Mouse (Mus musculus) spleen, adult 2 months (tissue): ENCODE measurements at regions not wholly inside any gene's neighbourhood (a gene's known extent, or its start where the extent isn't known, plus 50 kb on each side); places are given as distances from the start of the nearest gene placed in this dataset.

ENCODE experiments used
- DNase-seq, 2 experiments: peaks; one replicate each; pipeline versions ENCODE4 v3.0.0 to v3.0.0-alpha.2; 2012 to 2021; ENCODE audit warnings: low spot score in 2 of 2, low read depth in 1 of 2
- H3K27ac ChIP-seq: fragments of 200-500 bp; 2 replicates; pipeline ENCODE4 v1.5.1; 2012; ENCODE audit warnings: low read length, inconsistent platforms; ENCODE audit not compliant: insufficient read depth
- H3K27me3 ChIP-seq: fragments of 200-500 bp; 2 replicates; pipeline ENCODE4 v1.6.1; 2012; ENCODE audit warnings: mild to moderate bottlenecking, moderate library complexity, low read length, inconsistent platforms; ENCODE audit not compliant: control insufficient read depth, insufficient read depth
- H3K36me3 ChIP-seq: fragments of 200-500 bp; 2 replicates; pipeline ENCODE4 v1.6.1; 2012; ENCODE audit warnings: mild to moderate bottlenecking, low read length, inconsistent platforms; ENCODE audit not compliant: control insufficient read depth, insufficient read depth
- H3K4me1 ChIP-seq: fragments of 200-500 bp; 2 replicates; pipeline ENCODE4 v1.6.1; 2011; ENCODE audit warnings: inconsistent platforms; ENCODE audit not compliant: control insufficient read depth, insufficient read depth, insufficient read length
- H3K4me3 ChIP-seq: fragments of 200-500 bp; 2 replicates; pipeline ENCODE4 v1.5.1; 2011; ENCODE audit warnings: mild to moderate bottlenecking, inconsistent platforms; ENCODE audit not compliant: insufficient read depth, insufficient read length; ENCODE audit errors: extremely low read depth
- CTCF ChIP-seq: fragments of 200-500 bp; IDR thresholded peaks from 2 replicates; pipeline ENCODE4 v1.5.1; 2011; ENCODE audit warnings: mild to moderate bottlenecking, inconsistent platforms; ENCODE audit not compliant: insufficient read depth, insufficient read length, insufficient replicate concordance; ENCODE audit errors: extremely low read depth
- POLR2A ChIP-seq: fragments of 200-500 bp; IDR thresholded peaks from 2 replicates; pipeline ENCODE4 v1.6.1; 2011; ENCODE audit warnings: low read depth, low read length, inconsistent platforms
- WGBS: fragments of 180-500 bp; shearing (Covaris S2); methylation state at CpG from one replicate; pipeline ENCODE4 v1.1.7; 2018; 5-methylcytosine and 5-hydroxymethylcytosine counted together

DNA sequence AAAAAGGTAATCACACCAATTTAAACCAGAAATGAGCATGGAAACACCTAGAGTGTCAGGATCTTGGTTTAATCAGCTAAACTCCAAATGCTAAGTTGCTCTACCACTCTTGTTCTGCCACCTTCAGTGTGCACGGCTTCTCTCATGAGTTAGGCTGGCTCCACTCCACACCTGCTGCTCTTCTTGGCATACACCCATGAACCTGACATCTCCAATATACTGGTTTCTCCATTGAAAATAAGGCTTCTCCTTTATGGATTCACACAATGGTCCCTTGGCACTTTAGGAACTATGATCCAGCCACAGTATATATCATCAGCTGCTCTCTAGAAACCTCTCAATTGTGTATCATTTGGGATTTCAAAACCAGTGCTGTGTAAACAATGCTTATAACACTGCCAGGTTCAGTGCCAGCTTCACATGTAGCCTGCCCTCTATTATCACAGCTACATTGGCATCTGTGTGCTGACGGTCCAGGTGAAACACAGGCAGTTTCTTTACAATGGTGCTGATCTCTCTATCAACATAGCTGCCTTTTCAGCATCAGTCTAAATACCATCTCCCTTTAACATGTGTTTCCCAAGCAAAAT lies 579.6 kb downstream of the Cenpc1 start:
- Histone ChIP-seq H3K27me3 (no peaks in the 10 kb centered on the region), H3K36me3 (no peaks in the 10 kb centered on the region), H3K4me1 (no peaks in the 10 kb centered on the region), H3K4me3 (no peak overlapping the region), H3K27ac (no peak overlapping the region)
- no peak for TF ChIP-seq POLR2A
- no peak for TF ChIP-seq CTCF
- WGBS, result 83% methylated on average over 2 of the region's 2 CpGs
- no peak for DNase-seq

DNA sequence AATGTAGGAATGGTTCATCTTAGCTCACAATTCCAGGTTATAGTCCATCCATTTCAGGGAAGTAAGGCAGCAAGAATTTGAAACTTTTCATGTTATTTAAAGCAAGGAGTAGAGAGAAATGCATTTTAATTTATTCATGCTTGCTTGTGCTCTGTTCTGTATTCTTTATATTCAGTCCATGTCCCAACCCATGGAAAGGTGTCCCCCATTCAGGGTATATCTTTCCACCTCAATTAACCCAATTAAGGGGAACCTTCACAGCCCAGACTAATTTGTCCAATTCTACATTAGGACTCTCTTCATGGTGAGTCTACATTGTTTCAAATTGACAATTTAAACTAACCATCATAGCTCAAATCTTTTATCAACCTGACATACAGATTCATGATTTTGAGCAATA lies 580.2 kb downstream of the Cenpc1 start:
- Histone ChIP-seq H3K27ac (no peak overlapping the region), H3K27me3 (no peaks in the 10 kb centered on the region), H3K36me3 (no peaks in the 10 kb centered on the region), H3K4me1 (no peaks in the 10 kb centered on the region), H3K4me3 (no peak overlapping the region)
- no peak for TF ChIP-seq CTCF
- TF ChIP-seq POLR2A, result no peak
- DNase-seq, result no peak

DNA sequence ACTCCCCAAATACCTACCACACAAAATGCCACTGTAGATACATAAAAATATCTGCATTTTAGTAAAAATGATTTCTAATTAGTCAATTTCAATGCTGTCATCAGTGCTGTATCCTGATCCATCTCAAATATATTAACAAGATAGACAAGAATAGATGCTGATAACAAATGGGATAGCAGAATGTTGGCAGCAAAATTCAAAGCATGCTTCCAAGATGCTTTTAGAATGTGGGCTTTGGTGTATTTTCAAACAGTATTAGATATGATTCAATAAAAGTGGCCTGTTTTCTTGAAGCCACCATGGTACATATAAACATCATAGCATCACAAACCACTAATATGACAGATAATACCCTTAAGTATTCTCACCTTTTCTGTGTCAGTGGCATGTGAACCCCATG lies 597.6 kb downstream of the Cenpc1 start:
- Histone ChIP-seq H3K4me1 (no peaks in the 10 kb centered on the region), H3K4me3 (no peak overlapping the region), H3K27me3 (no peaks in the 10 kb centered on the region), H3K36me3 (no peaks in the 10 kb centered on the region), H3K27ac (no peak overlapping the region)
- no peak for DNase-seq
- TF ChIP-seq POLR2A (no peak), CTCF (no peak)

DNA sequence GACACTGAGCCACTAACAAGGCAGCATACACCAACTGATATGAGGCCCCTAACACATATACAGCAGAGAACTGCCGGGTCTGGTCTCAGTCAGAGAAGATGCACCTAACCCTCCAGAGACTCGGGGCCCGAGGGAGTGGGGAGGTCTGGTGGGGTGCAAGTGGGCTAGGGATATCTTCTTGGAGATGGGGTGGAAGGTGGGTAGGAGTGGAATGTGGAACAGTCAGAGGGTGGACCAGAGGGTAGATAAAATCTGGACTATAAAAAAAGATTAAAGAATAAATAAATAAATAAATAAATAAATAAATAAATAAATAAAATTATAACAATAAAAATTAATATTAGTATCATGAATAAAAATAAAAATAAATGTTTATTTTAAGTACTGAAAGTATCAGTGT lies 598.2 kb downstream of the Cenpc1 start:
- TF ChIP-seq CTCF, result no peak
- no peak for TF ChIP-seq POLR2A
- Histone ChIP-seq H3K4me3 (no peak overlapping the region), H3K36me3 (no peaks in the 10 kb centered on the region), H3K27ac (no peak overlapping the region), H3K27me3 (no peaks in the 10 kb centered on the region), H3K4me1 (no peaks in the 10 kb centered on the region)
- WGBS, result 84% methylated on average over 3 of the region's 3 CpGs
- no peak for DNase-seq
